Mouse (Mus musculus): Measurements from ENCODE around the gene Ppfibp1. TPM values are rescaled to one million over a fixed set of nuclear protein-coding genes. Genes with fewer than 3 reads are reported as not detected.

Gene Ppfibp1
- polyA plus RNA-seq, 1 experiment: 26.5 TPM

DNA sequence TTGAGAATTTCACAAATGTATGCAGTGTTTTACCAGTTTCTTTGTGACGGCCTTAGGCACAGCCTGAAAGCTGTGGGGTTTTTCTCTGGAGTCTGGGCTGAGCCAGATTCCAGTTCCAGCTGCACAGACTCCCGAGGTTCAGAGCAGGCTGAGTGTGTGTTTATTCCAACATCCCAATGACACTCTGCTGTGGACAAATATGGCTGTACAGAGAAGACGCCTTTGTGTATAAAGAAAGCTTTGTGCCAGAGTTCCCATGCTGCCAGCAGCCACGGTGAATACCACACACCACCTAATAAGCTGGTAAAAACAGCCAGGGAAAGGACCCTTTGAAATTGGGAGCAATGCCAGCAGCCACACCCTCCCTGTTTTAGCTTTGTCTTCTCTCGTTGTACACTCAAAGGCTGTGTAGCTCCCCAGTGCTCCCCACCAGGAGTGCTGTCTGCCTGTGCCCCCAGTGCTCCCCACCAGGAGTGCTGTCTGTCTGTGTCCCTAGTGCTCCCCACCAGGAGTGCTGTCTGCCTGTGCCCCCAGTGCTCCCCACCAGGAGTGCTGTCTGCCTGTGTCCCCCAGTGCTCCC lies 187.6 kb downstream of the Ppfibp1 start:
- Histone ChIP-seq H3K4me1 (ENCODE audit: control insufficient read depth, insufficient read depth, low read length) (no peaks in the 10 kb centered on the region), H3K27ac (ENCODE audit: insufficient read depth, low read length) (no peak overlapping the region), H3K4me3 (ENCODE audit: insufficient read depth, low read length) (no peak overlapping the region)
- TF ChIP-seq POLR2A (IDR thresholded peaks at IDR 0.05; ENCODE audit: extremely low read depth, insufficient read depth, low read length) (no peak), CTCF (IDR thresholded peaks at IDR 0.05; ENCODE audit: extremely low read depth, insufficient read depth, low read length) (no peak)

DNA sequence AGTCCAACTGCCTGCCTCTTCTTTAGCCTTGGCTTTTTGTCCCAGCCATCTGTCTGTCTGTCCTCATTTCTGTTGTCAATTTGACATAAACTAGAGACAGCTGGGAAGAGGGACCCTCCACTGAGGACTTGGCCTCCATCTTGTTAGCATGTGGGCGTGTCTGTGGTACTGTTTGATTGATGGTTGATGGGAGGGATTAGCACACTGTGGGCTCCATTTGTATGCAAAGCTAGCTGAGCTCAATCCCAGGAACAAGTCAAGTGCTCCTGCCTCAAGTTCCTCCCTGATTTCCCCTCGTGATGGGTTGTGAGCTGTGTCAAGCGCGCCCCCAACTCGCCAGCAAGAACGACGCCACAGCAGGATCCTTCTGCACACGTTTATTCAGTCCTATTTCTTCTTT lies 188.6 kb downstream of the Ppfibp1 start:
- no peak overlapping the region for H3K27ac ChIP-seq (ENCODE audit: insufficient read depth, low read length)
- no peaks in the 10 kb centered on the region for H3K4me1 ChIP-seq (ENCODE audit: control insufficient read depth, insufficient read depth, low read length)
- H3K4me3 ChIP-seq (ENCODE audit: insufficient read depth, low read length): no peak overlapping the region
- TF ChIP-seq POLR2A (IDR thresholded peaks at IDR 0.05; ENCODE audit: extremely low read depth, insufficient read depth, low read length): no peak
- TF ChIP-seq CTCF (IDR thresholded peaks at IDR 0.05; ENCODE audit: extremely low read depth, insufficient read depth, low read length): no peak

- H3K4me1 ChIP-seq (ENCODE audit: control insufficient read depth, insufficient read depth, low read length): no peaks in the 10 kb centered on the region
- H3K4me3 ChIP-seq (ENCODE audit: insufficient read depth, low read length): no peak overlapping the region
- no peak overlapping the region for H3K27ac ChIP-seq (ENCODE audit: insufficient read depth, low read length)
- TF ChIP-seq POLR2A (IDR thresholded peaks at IDR 0.05; ENCODE audit: extremely low read depth, insufficient read depth, low read length) (no peak), CTCF (IDR thresholded peaks at IDR 0.05; ENCODE audit: extremely low read depth, insufficient read depth, low read length) (no peak)
Observed at GRCm38 (mm10) chr6:147079919-147080318, 191.6 kb downstream of the Ppfibp1 start.

Other genes with a start within 250 kb of the Ppfibp1 start
- 70.6 and 73.0 TPM in 2 replicates for gene Med21, start 245.9 kb upstream of the Ppfibp1 start, polyA plus RNA-seq (2012; rRNA removed)
- 22.3 and 22.9 TPM in 2 replicates for gene Tm7sf3, start 245.7 kb upstream of the Ppfibp1 start, polyA plus RNA-seq (2012; rRNA removed)
- gene Stk38l, start 163.5 kb upstream of the Ppfibp1 start, polyA plus RNA-seq (2012; rRNA removed): 14.6 and 15.7 TPM in 2 replicates
- 25.6 and 28.3 TPM in 2 replicates for gene Arntl2, start 92.4 kb upstream of the Ppfibp1 start, polyA plus RNA-seq (2012; rRNA removed)
- gene Smco2, start 38.4 kb upstream of the Ppfibp1 start, polyA plus RNA-seq (2012; rRNA removed): 0.13 and 0.23 TPM in 2 replicates
- gene 1700034J05Rik, start 65.9 kb downstream of the Ppfibp1 start, polyA plus RNA-seq (2012; rRNA removed): not detected in 2 replicates
- 1.2 and 1.5 TPM in 2 replicates for gene Rep15, start 144.1 kb downstream of the Ppfibp1 start, polyA plus RNA-seq (2012; rRNA removed)
- 38.5 and 41.8 TPM in 2 replicates for gene Mrps35, start 154.3 kb downstream of the Ppfibp1 start, polyA plus RNA-seq (2012; rRNA removed)
- 0.26 and 0.42 TPM in 2 replicates for gene Mansc4, start 198.5 kb downstream of the Ppfibp1 start, polyA plus RNA-seq (2012; rRNA removed)
- 13.6 and 13.7 TPM in 2 replicates for gene Klhl42, start 202.9 kb downstream of the Ppfibp1 start, polyA plus RNA-seq (2012; rRNA removed)

All from cortical plate, adult 2 months (tissue).